Mouse (Mus musculus): ENCODE results near the gene Pitpnc1.

DNA sequence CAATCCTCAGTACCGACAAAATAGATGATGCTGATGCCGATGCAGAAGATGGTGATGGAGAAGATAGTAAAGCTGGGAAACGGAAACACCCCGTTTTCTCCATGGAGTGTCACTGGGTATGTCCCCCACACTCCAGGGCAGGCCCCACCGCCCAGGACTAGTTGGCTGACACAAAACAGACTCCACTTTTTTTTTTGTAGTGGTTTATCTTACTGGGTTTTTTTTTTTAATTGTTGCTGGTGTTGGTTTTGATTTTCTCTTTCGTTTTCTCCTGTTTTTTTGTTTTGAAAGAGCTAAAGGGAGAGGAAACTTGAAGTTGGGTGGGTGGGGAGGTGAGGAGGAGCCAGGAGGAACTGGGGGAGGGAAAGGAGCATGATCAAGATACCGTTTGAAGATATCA lies 18.4 kb downstream of the Pitpnc1 start:
- TF ChIP-seq EP300 (IDR thresholded peaks at IDR 0.05; ENCODE audit: low read depth), result no peak
- no peak for TF ChIP-seq CTCF (IDR thresholded peaks at IDR 0.05; ENCODE audit: low read depth)
